Mouse (Mus musculus) myocyte (in vitro differentiated cells): Measurements from ENCODE around the gene Cyp26c1. TPM values are rescaled to one million over a fixed set of nuclear protein-coding genes. Genes with fewer than 3 reads are reported as not detected.

Source experiments
- H3K27me3 ChIP-seq: one replicate; pipeline ENCODE4 v1.6.1; 2011; ENCODE audit not compliant: control insufficient read depth, insufficient read depth, insufficient read length
- H3K36me3 ChIP-seq: one replicate; pipeline ENCODE4 v1.6.1; 2011; ENCODE audit not compliant: control insufficient read depth, insufficient read depth
- H3K4me2 ChIP-seq: one replicate; pipeline ENCODE4 v1.6.1; 2011; ENCODE audit warnings: low read depth, control low read depth
- H3K4me3 ChIP-seq: one replicate; pipeline ENCODE4 v1.5.1; 2011; ENCODE audit warnings: mild to moderate bottlenecking, control low read depth, moderate library complexity
- H3K79me2 ChIP-seq: one replicate; pipeline ENCODE4 v1.6.1; 2011; ENCODE audit not compliant: control insufficient read depth, insufficient read depth
- H3ac ChIP-seq: one replicate; pipeline ENCODE4 v1.6.1; 2011; ENCODE audit not compliant: control insufficient read depth, insufficient read length
- CEBPB ChIP-seq: IDR thresholded peaks from 2 replicates; pipeline ENCODE4 v1.6.1; 2011; ENCODE audit warnings: mild to moderate bottlenecking, moderate library complexity; ENCODE audit not compliant: poor library complexity, insufficient read depth, severe bottlenecking
- E2F4 ChIP-seq: IDR thresholded peaks from one replicate; pipeline ENCODE4 v1.6.1; 2011; ENCODE audit warnings: mild to moderate bottlenecking, control low read depth, moderate library complexity; ENCODE audit not compliant: insufficient read depth
- MAX ChIP-seq: IDR thresholded peaks from one replicate; pipeline ENCODE4 v1.6.1; 2011; ENCODE audit warnings: low read depth, mild to moderate bottlenecking, control low read depth
- MYOD1 ChIP-seq, 3 experiments: IDR thresholded peaks; one replicate each; pipeline ENCODE4 v1.6.1; 2011; ENCODE audit warnings: control low read depth in 2 of 3, low read depth in 2 of 3, mild to moderate bottlenecking in 2 of 3, moderate library complexity in 1 of 3; ENCODE audit not compliant: insufficient read length in 2 of 3, control insufficient read depth in 1 of 3
- MYOG ChIP-seq, 3 experiments: IDR thresholded peaks; one replicate each; pipeline ENCODE4 v1.6.1; 2011; ENCODE audit warnings: control low read depth in 2 of 3, low read depth in 2 of 3, mild to moderate bottlenecking in 2 of 3; ENCODE audit not compliant: insufficient read length in 2 of 3, control insufficient read depth in 1 of 3, insufficient read depth in 1 of 3
- POLR2A ChIP-seq: IDR thresholded peaks from one replicate; pipeline ENCODE4 v1.6.1; 2011; ENCODE audit warnings: low read depth, mild to moderate bottlenecking, control low read depth, moderate library complexity; ENCODE audit not compliant: insufficient read length
- POLR2AphosphoS2 ChIP-seq: IDR thresholded peaks from one replicate; pipeline ENCODE4 v1.6.1; 2011; ENCODE audit warnings: low read depth, control low read depth; ENCODE audit not compliant: insufficient read length
- REST ChIP-seq: IDR thresholded peaks from one replicate; pipeline ENCODE4 v1.6.1; 2011; ENCODE audit warnings: mild to moderate bottlenecking, control low read depth, moderate library complexity; ENCODE audit not compliant: insufficient read depth, insufficient read length
- SRF ChIP-seq: IDR thresholded peaks from one replicate; pipeline ENCODE4 v1.6.1; 2011; ENCODE audit warnings: low read depth; ENCODE audit not compliant: control insufficient read depth, insufficient read length
- TCF12 ChIP-seq: IDR thresholded peaks from one replicate; pipeline ENCODE4 v1.6.1; 2011; ENCODE audit warnings: mild to moderate bottlenecking, control low read depth; ENCODE audit not compliant: poor library complexity, insufficient read depth, severe bottlenecking
- TCF3 ChIP-seq: IDR thresholded peaks from one replicate; pipeline ENCODE4 v1.6.1; 2011; ENCODE audit warnings: low read depth, control low read depth; ENCODE audit not compliant: insufficient read length
- USF1 ChIP-seq: IDR thresholded peaks from one replicate; pipeline ENCODE4 v1.6.1; 2011; ENCODE audit warnings: low read depth, mild to moderate bottlenecking, control low read depth, moderate library complexity
- polyA plus RNA-seq: library from polyadenylated mRNA; unstranded; fragments of >200 nt; fragmentation: generic; extraction: Trizol; gene quantifications from one replicate; pipeline ENCODE4 v1.2.1, GENCODE M21; 2012; ENCODE audit warnings: missing spikeins

Cyp26c1 gene
- polyA plus RNA-seq, 1 experiment: 0.17 TPM

GRCm38 (mm10) chr19:37703902-37704509 is 18.6 kb downstream of the Cyp26c1 start:
- TF ChIP-seq POLR2A: no peak
- no peaks in the 10 kb centered on the region for H3K36me3 ChIP-seq
- H3K79me2 ChIP-seq: no peaks in the 10 kb centered on the region
- peaks cover under 1% of the 10 kb centered on the region for H3K27me3 ChIP-seq
- H3K4me3 ChIP-seq: no peak overlapping the region
- no peak overlapping the region for H3K4me2 ChIP-seq
- H3ac ChIP-seq: no peak overlapping the region

GRCm38 (mm10) chr19:37705722-37706121 is 20.3 kb downstream of the Cyp26c1 start:
- Histone ChIP-seq H3K27me3 (no peaks in the 10 kb centered on the region), H3ac (no peak overlapping the region), H3K4me2 (no peak overlapping the region), H3K4me3 (no peak overlapping the region), H3K79me2 (no peaks in the 10 kb centered on the region), H3K36me3 (no peaks in the 10 kb centered on the region)
- no peak for TF ChIP-seq CEBPB
- TF ChIP-seq SRF: no peak
- no peak for TF ChIP-seq MAX
- no peak for TF ChIP-seq POLR2AphosphoS2
- TF ChIP-seq TCF12: no peak
- no peak for TF ChIP-seq POLR2A
- no peak for TF ChIP-seq TCF3
- TF ChIP-seq USF1: no peak
- no peak for TF ChIP-seq E2F4
- no peak for TF ChIP-seq MYOD1 (IDR thresholded peaks at IDR 0.05; ENCODE audit: control insufficient read depth in 1 of 3, insufficient read length in 2 of 3, low read depth in 2 of 3)
- TF ChIP-seq REST: no peak
- TF ChIP-seq MYOG (IDR thresholded peaks at IDR 0.05; ENCODE audit: control insufficient read depth in 1 of 3, insufficient read depth in 1 of 3, insufficient read length in 2 of 3, low read depth in 2 of 3): no peak

GRCm38 (mm10) chr19:37714681-37715080 is 29.3 kb downstream of the Cyp26c1 start:
- Histone ChIP-seq H3ac (no peak overlapping the region), H3K4me2 (no peak overlapping the region), H3K36me3 (no peaks in the 10 kb centered on the region), H3K27me3 (no peaks in the 10 kb centered on the region), H3K79me2 (no peaks in the 10 kb centered on the region), H3K4me3 (no peak overlapping the region)
- TF ChIP-seq POLR2A: no peak

- Histone ChIP-seq H3K4me3 (no peak overlapping the region), H3K27me3 (no peaks in the 10 kb centered on the region), H3K79me2 (no peaks in the 10 kb centered on the region), H3K4me2 (no peak overlapping the region), H3K36me3 (no peaks in the 10 kb centered on the region), H3ac (no peak overlapping the region)
- TF ChIP-seq E2F4 (no peak), MYOD1 (IDR thresholded peaks at IDR 0.05; ENCODE audit: control insufficient read depth in 1 of 3, insufficient read length in 2 of 3, low read depth in 2 of 3) (no peak), POLR2A (no peak), MYOG (IDR thresholded peaks at IDR 0.05; ENCODE audit: control insufficient read depth in 1 of 3, insufficient read depth in 1 of 3, insufficient read length in 2 of 3, low read depth in 2 of 3) (no peak), POLR2AphosphoS2 (no peak), TCF12 (no peak), USF1 (no peak), CEBPB (no peak), TCF3 (no peak), SRF (no peak), REST (no peak), MAX (no peak)
Observed at GRCm38 (mm10) chr19:37715980-37716379, 30.6 kb downstream of the Cyp26c1 start.

GRCm38 (mm10) chr19:37716524-37717175 is 31.3 kb downstream of the Cyp26c1 start:
- no peaks in the 10 kb centered on the region for H3K27me3 ChIP-seq

More at GRCm38 (mm10) chr19:37716524-37717175, 31.3 kb downstream of the Cyp26c1 start:
- no peaks in the 10 kb centered on the region for H3K79me2 ChIP-seq
- no peak overlapping the region for H3K4me3 ChIP-seq
- no peak overlapping the region for H3ac ChIP-seq
- H3K4me2 ChIP-seq: no peak overlapping the region
- H3K36me3 ChIP-seq: no peaks in the 10 kb centered on the region
- TF ChIP-seq TCF3: no peak
- TF ChIP-seq USF1: no peak
- no peak for TF ChIP-seq MAX
- TF ChIP-seq CEBPB: no peak
- no peak for TF ChIP-seq E2F4
- TF ChIP-seq SRF: no peak
- TF ChIP-seq POLR2A: no peak
- TF ChIP-seq TCF12: no peak
- TF ChIP-seq MYOG (IDR thresholded peaks at IDR 0.05; ENCODE audit: control insufficient read depth in 1 of 3, insufficient read depth in 1 of 3, insufficient read length in 2 of 3, low read depth in 2 of 3): no peak
- no peak for TF ChIP-seq REST
- no peak for TF ChIP-seq POLR2AphosphoS2
- TF ChIP-seq MYOD1 (IDR thresholded peaks at IDR 0.05; ENCODE audit: control insufficient read depth in 1 of 3, insufficient read length in 2 of 3, low read depth in 2 of 3): no peak
